Mouse (Mus musculus) hindlimb bud, embryonic 11.5 days (tissue): ENCODE measurements at regions not wholly inside any gene's neighbourhood (a gene's known extent, or its start where the extent isn't known, plus 50 kb on each side); places are given as distances from the start of the nearest gene placed in this dataset.

Experiments
- DNase-seq: peaks from one replicate; pipeline ENCODE4 v3.0.0-alpha.2; 2012; ENCODE audit warnings: low read depth, low spot score; ENCODE audit errors: extremely low spot score

- DNase-seq = no peak
Observed at GRCm38 (mm10) chr7:115153764-115154509, 410.4 kb downstream of the Insc start.

GRCm38 (mm10) chr7:115170023-115170422 lies 426.5 kb downstream of the Insc start:
- DNase-seq = no peak

GRCm38 (mm10) chr7:115170439-115170838 lies 426.9 kb downstream of the Insc start:
- no peak for DNase-seq

GRCm38 (mm10) chr7:115192482-115192881 lies 449.0 kb downstream of the Insc start:
- no peak for DNase-seq

- DNase-seq = no peak
Observed at GRCm38 (mm10) chr7:115192992-115193761, 449.7 kb downstream of the Insc start.

- no peak for DNase-seq
Observed at GRCm38 (mm10) chr7:115204916-115205315, 461.4 kb downstream of the Insc start.

GRCm38 (mm10) chr7:115206479-115207134 lies 463.1 kb downstream of the Insc start:
- no peak for DNase-seq

GRCm38 (mm10) chr7:115208781-115209180 lies 465.3 kb downstream of the Insc start:
- DNase-seq = no peak

GRCm38 (mm10) chr7:115210012-115210411 lies 466.5 kb downstream of the Insc start:
- no peak for DNase-seq

GRCm38 (mm10) chr7:115216838-115217237 lies 473.3 kb downstream of the Insc start:
- peak; percentile 83 for DNase-seq

- DNase-seq = no peak
Observed at GRCm38 (mm10) chr7:115217255-115217654, 473.8 kb downstream of the Insc start.

GRCm38 (mm10) chr7:115217712-115218111 lies 474.2 kb downstream of the Insc start:
- no peak for DNase-seq

GRCm38 (mm10) chr7:115218596-115219180 lies 475.2 kb downstream of the Insc start:
- no peak for DNase-seq

- no peak for DNase-seq
Observed at GRCm38 (mm10) chr7:115222642-115223041, 479.1 kb downstream of the Insc start.

GRCm38 (mm10) chr7:115230525-115230924 lies 487.0 kb downstream of the Insc start:
- DNase-seq = no peak

- DNase-seq = no peak
Observed at GRCm38 (mm10) chr7:115233850-115234436, 490.4 kb downstream of the Insc start.

GRCm38 (mm10) chr7:115237131-115237530 lies 493.6 kb downstream of the Insc start:
- no peak for DNase-seq

GRCm38 (mm10) chr7:115251591-115252369 lies 508.3 kb downstream of the Insc start:
- DNase-seq = no peak

GRCm38 (mm10) chr7:115252370-115252750 lies 508.9 kb downstream of the Insc start:
- no peak for DNase-seq

- DNase-seq = no peak
Observed at GRCm38 (mm10) chr7:115258626-115259025, 515.1 kb downstream of the Insc start.
